Mouse (Mus musculus) gastrocnemius, postnatal 14 days (tissue): ENCODE data around the gene Zpr1. TPM values are rescaled to one million over a fixed set of nuclear protein-coding genes. Genes with fewer than 3 reads are reported as not detected.

Experiments used
- DNase-seq: peaks from one replicate; pipeline ENCODE4 v3.0.0; 2021; ENCODE audit warnings: mixed read lengths
- intact Hi-C: fragments of 180-260 bp; cut with DNase I; formaldehyde crosslinking; loops from one replicate; pipeline ENCODE4 v1.15.1; 2025; ENCODE audit warnings: low total_unique reads
- long read RNA-seq, 2 experiments: library from polyadenylated mRNA; stranded (forward); transcript quantifications; one replicate each; pipeline ENCODE4 v2.0.0; 2021
- total RNA-seq, 2 experiments: library from RNA; stranded (reverse); gene quantifications; 2 replicates each; pipeline ENCODE4 v1.2.3; 2021

The Zpr1 gene
- 10 to 100 TPM; 17.4 to 18.1 TPM for total RNA-seq
- long read RNA-seq, experiment 1, transcript Zpr1-206 (14 exons, 2,984 nt): major isoform, 21 of 28 reads
- long read RNA-seq, experiment 1, partial matches to known transcripts: 4 of 28 reads
- long read RNA-seq, experiment 1, other reads (novel, unspliced or antisense): 3 of 28 reads
- long read RNA-seq, experiment 2, transcript Zpr1-206 (14 exons, 2,984 nt): major isoform, 22 of 26 reads
- long read RNA-seq, experiment 2, partial matches to known transcripts: 0 of 26 reads
- long read RNA-seq, experiment 2, other reads (novel, unspliced or antisense): 4 of 26 reads

DNA sequence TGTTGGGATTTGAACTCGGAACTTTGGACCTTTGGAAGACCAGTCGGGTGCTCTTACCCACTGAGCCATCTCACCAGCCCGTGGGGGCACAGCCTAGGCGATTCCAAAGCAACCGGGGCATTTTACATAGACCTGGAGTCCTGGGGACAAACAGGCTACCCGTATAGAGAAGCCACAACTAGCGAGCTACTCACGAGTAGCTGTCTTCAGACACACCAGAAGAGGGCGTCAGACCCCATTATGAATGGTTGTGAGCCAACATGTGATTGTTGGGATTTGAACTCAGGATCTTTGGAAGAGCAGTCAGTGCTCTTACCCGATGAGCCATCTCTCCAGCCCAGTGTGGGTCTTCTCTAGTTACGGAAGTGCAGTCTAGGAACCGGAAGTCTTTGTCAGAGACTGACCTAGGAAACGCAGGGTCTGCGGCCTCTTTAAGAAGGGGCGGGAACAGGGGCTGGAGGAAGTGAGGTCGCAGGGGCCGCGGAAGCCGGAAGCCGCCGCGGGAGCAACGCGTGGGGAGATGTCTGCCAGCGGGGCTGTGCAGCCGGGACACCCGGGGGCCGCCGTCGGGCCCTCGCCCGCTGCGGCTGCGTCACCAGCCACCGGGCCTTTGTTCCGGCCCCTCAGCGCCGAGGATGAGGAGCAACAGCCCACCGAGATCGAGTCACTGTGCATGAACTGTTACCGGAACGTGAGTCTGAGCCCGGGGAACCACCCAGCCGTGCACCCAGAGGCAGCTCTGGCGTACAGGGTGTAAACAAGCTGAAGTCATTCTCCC lies at the start of gene Zpr1:
Gene Zpr1 (plus strand): TSS at position 388 of the 778 bp plus-strand sequence.
- intact Hi-C loops: no loop called here
- DNase-seq: peak; percentile 88

DNA sequence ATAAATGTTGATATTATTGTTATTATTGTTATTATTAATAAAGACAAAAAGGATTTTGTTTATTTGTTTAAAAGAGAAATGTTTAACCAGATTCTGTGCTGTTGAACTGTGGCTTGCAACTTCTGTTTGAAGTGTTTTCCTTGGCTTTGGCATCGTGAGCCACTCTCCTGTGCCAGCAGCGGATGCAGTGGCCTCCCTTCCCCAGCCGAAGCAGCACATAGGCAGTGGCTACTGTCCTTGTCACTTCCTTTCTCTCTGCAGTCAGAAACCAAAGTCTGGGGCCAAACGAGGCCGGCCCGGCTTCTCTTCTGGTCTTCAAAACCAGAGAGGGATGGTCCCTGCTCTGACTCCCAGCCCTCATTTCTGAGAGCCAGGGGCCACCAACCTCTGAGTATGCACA lies 49.8 kb upstream of the Zpr1 start:
- no peak for DNase-seq
- intact Hi-C loops: no loop called here

DNA sequence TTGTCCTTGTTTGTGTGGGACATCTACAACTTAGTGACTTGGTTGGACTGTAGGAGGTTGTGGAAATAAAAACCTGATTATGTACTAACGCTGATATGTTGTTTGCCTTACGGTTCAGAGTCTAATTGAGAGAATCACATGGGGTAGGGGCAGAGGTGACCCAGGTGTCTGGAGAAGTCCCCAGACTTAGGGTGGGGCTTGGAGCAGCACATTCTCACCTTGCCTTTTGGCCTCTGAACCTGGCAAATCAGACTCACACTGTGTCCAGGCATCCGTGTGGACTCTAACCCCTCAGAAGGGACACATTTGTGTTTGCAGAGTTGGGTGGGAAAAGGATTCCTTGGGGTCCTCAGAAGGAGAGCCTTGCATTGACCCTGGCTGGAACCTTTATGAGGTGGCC lies 48.8 kb upstream of the Zpr1 start:
- intact Hi-C loops: no loop called here

DNA sequence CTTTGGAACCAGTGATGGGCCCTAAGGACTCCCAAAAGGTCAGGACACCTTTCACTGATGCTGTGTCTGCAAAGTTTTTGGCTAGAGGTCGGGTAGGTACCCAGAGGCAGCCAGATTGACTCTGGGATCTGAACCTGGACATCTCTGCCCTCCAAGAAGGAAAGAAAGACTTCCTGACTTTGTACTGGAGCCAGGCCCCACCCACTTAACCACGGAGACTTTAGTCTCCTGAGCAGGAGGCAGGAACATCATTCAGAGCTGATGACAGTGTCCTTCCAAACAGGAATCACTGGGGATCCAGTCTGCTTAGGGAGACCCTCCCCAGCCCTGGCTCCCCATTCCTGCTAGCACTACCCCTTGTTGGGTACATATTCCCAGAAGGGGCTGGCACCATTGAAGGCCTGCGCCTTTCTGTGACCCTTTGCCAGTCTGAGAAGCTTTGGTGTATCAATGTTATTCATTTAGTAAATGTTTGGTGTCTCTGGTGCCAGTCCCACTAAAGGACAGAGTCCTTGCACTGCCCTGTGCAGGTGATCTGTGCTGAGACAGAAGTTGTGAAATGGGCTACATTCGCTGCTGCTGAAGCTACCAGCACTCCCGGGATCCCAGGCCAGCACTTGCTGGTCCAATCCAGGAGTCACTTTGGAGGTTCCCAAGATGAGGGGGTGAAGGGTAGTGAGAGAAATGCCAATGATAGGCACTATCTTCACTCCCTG lies 47.8 kb upstream of the Zpr1 start:
- intact Hi-C loops: no loop called here
- no peak for DNase-seq

More for the DNA sequence above, 48.8 kb upstream of the Zpr1 start:
- DNase-seq: no peak

DNA sequence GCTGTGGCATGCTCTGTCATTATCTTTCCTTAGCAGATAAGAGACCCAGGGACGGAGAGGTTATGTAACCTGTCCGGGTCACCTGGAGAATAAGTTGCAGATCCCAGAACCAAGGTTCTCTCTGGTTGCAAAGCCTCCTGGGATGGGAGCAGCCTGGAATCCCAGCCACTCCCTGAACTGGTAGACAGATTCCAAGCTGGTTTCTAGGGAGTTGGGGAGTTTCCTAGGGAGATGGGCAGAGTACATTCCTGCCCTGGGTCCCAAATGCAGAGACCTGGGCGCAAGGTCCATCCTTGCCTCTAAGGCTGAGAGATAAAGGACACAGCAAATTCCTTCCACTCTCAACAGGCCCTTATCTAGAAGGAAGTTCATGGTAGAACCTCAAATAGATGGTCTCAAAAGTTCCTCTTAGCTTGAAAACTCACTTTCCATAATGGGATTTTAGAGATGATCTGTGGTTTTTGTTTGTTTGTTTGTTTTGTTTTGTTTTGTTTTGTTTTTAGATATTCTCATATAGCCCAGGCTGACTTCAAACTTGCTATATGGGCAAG lies 45.7 kb upstream of the Zpr1 start:
- intact Hi-C loops: no loop called here
- DNase-seq: no peak

DNA sequence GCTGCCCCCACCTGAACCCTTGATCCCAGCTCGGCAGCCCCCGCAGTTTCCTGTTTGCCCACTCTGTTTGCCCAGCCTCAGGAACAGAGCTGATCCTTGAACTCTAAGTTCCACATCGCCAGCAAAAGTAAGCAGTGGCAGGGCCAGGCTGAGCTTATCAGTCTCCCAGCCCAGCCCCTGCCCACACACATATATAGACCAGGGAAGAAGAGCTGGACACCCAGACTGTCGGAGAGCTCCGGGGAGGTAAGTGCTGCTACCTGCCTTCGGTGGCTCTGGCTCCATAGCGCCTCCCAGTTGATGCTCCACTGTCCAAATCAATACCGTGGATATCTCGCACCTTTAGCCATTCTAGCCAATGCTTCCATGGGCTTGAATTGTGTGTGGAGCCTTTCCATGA lies 44.4 kb upstream of the Zpr1 start, which contains the start of gene Apoa1:
Gene Apoa1 (plus strand): TSS at position 90 of the 400 bp plus-strand sequence.
- DNase-seq: no peak
- intact Hi-C loops: no loop called here

DNA sequence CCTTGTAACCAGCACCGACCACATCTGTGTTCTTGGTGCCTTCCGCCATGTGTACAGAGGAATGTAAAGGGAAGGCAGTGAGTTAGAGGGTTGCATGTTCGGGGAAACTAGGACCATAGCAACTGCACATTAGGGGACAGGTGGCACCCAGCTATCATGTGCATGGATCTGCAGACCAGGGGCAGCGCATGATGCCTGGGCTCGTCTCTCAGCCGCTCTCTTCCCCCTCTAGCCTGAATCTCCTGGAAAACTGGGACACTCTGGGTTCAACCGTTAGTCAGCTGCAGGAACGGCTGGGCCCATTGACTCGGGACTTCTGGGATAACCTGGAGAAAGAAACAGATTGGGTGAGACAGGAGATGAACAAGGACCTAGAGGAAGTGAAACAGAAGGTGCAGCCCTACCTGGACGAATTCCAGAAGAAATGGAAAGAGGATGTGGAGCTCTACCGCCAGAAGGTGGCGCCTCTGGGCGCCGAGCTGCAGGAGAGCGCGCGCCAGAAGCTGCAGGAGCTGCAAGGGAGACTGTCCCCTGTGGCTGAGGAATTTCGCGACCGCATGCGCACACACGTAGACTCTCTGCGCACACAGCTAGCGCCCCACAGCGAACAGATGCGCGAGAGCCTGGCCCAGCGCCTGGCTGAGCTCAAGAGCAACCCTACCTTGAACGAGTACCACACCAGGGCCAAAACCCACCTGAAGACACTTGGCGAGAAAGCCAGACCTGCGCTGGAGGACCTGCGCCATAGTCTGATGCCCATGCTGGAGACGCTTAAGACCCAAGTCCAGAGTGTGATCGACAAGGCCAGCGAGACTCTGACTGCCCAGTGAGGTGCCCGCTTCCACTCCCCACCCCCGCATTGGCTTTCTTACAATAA lies 43.1 kb upstream of the Zpr1 start:
- DNase-seq: peak; percentile 84
- intact Hi-C loops: no loop called here

DNA sequence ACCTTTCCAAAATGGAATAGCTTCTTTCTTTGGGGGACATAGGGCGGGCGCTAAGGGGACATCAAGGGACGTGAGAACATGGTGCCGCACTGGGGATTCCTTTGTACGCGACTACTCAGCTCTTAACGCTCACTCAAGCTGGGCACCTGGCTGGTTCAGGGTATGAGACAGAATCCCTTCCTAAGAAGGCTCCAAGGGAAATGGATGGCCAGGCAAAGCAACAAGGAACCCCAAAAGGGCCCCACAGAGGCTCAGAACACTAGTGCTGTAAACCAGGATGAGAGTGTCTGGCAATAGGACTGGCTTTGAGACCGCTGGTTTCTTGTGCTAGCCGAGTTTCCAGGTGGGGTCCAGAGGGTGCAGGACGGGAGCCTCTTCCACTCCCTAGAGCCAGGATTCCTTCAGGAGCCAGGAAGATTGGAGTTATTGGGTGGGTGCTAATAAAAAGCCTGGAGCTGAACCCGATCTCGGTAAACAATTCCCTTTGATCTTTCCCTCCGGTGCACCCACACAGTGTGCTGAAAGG lies 42.4 kb upstream of the Zpr1 start:
- intact Hi-C loops: no loop called here
- no peak for DNase-seq

DNA sequence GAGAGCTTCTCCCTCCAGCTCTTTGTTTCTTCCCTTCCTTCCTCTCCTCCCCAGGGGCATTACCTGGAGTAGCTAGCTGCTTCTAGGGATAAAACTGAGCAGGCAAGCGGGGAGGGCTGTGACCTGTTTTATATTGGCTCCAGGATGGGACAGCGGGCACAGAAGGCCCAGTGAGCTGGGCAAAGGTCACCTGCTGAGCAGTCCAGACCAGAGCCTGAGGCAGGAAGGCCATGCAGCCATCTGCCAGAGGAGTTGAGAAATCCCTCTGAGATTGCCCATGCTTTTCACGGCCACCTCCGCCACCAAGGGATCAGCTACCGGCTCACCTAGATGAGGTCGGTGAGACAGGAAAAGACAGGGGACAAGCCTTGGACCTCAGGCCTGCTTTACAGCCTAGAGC lies 37.7 kb upstream of the Zpr1 start:
- intact Hi-C loops: no loop called here
- no peak for DNase-seq

DNA sequence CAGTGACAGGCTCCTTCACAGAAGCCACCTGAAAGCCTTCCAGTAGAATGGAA lies 37.4 kb upstream of the Zpr1 start, which contains the start of gene Apoc3:
Gene Apoc3 (minus strand): TSS at position 41 of the 53 bp plus-strand sequence.
- DNase-seq: no peak
- intact Hi-C loops: no loop called here

DNA sequence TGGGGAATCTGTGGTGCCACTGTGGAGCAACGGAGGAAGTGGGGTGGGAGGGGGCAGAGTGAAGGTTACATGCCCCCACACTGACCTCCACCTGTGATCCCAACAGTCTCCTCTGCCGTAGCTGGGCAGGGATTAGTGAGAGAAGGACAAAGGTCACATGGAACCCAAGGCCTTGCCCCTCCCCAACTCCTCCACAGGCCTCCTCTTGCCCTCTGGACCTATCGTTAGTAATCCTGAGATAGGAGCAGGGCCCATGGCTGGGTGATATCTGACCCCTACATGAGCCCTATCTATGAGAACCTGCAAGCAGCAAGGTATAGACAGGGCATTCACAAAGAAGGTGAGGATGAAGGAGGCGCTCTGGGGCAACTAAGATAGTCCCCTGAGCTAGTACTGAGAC lies 37.2 kb upstream of the Zpr1 start:
- DNase-seq: no peak
- intact Hi-C loops: no loop called here

DNA sequence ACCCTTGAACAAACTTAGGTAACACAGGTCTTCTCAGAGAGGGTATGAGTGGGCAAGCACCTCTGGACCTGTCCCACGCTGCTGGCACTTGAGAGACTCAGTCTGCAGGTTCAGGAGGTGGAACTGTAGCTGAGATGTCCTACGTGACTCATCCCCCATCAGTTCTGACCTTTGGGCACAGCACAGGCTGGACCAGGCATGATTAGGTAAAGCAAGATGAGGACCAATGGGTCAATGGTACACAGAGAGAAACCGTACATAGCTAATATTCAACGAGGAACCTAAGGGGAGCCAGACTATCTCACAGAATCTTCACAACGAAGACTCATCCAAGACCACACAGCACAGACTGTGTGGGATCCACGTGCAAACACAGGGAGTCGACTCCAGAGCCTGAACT lies 34.0 kb upstream of the Zpr1 start:
- intact Hi-C loops: no loop called here
- DNase-seq: no peak

DNA sequence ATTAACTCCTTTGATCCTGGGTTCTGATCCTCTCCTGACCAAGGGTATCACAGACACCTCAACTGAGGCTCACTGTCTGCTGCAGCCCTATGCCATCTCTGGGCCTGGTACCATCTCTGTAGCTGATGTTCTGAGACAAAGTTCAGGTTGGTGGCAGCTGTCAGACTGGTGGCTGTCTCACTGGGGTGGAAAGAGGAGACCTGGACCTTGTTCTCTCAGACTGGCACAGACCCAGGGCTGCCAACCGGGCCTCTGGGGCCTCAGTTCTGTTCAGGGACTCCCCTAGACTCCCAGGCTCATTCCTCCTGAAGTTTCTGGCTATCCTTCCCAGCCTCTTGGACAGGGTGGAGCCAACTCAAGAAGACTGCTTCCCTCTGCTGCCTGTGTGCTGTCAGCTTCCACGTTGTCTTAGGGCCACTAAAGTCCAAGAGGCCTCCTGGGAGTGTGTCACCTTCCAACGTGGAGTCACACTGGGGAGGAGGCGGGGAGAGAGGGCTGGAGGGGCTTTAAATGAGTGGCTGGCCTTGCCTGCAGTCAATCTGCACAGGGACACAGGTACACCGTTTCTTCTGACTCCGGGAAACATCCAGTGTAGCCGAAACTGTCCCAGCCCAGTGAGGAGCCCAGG lies 32.2 kb upstream of the Zpr1 start, which contains the start of gene Apoa4:
Gene Apoa4 (plus strand): TSS at position 171 of the 628 bp plus-strand sequence.
- intact Hi-C loops: no loop called here
- DNase-seq: no peak

DNA sequence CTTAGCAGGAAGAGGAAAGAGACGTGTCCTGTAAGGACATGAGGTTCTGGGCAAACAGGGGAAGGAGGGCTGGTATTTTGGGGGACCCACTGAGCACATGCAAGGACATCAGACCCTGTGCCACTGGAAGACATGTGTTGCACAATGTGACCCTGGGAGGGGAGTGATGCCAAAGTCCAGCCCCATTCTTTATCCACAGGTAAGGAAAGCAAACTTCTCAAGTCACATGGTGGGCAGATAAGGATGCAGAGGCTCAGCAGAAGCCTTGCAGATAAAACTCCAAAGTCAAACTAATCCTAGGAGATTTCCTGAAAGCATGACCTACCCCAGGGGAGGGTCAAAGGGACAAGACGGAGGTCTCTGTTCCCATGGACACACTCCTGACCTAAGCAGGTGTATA lies 31.0 kb upstream of the Zpr1 start:
- DNase-seq: no peak
- intact Hi-C loops: no loop called here

DNA sequence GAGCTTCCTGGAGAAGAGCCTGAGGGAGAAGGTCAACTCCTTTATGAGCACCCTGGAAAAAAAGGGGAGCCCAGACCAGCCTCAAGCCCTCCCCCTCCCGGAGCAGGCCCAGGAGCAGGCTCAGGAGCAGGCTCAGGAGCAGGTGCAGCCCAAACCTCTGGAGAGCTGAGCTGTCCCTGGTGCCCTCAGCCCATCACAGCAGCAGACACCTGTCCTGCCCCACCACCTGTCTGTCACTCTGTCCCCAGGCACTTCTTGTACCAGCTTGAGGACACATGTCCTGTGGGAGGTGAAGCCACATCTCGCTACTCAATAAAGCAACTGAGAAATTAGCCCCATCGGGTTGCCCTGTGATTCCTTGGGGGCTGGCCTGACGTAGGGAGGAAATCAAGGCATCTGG lies 29.7 kb upstream of the Zpr1 start:
- DNase-seq: no peak
- intact Hi-C loops: no loop called here

DNA sequence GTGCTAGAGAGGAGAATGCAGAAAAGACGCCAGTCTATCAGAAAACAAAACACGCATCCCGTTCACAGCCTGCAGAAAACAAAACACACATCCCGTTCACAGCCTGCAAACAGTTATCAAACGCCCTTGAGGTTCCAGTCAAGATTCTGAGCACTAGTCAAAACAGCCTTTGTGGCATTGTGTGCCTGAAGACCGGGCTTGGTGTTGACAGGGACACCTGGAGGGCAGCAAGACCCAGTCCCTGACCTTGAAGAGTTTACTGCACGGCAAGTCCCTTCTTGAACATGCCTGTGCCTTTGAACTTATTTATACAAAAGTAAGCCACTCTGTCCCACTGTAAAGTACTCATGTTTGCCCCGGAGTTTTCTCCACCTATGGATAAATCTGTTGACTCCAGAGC lies 29.3 kb upstream of the Zpr1 start:
- intact Hi-C loops: no loop called here
- no peak for DNase-seq

DNA sequence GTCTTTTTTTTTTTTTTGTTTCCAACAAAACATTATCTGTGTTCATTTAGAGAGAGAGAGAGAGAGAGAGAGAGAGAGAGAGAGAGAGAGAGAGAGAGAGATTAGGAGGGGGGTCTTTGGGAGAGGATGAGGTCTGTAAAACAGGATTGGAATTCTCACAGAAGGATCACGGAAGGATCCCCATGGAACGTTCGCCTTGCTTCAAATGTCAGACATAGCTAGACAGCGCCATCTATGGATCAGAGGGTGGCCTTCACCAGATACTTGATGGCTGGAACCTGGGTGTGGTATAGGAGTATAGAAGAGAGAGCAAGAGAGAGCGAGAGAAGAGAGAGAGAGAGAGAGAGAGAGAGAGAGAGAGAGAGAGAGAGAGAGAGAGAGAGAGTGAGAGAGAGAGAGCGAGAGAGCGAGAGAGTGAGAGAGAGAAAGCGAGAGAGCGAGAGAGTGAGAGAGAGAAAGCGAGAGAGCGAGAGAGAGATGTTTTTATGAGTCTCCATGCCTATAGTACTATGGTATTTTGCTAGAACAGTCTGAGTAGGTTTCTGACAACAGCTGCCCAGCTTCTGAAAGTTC lies 26.0 kb upstream of the Zpr1 start:
- DNase-seq: peak; percentile 41
- intact Hi-C loops: loop anchor here (5.0 kb wide), 1 partner anchor 240 kb away; no protein-coding TSS in a partner anchor

DNA sequence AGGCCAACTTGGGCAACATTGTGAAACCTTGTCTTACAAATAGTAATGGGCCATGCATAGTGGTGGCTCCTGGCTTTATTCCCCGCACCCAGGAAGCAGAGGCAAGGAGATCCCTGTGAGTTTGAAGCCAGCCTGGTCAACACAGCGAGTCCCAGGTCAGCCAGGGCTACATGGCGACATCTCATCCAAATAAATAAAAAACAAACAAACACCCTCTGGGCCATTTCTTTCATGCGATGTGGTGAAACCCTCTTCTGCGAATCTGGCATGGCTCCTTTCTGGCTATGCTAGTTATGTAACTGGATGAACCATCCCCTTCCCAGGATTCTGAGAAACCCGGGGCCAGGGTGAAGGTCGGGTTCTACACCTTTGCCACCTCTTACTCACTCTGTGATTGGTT lies 16.7 kb upstream of the Zpr1 start:
- no peak for DNase-seq

More for the DNA sequence above, 16.7 kb upstream of the Zpr1 start:
- intact Hi-C loops: no loop called here
